Mouse (Mus musculus) liver, adult 2 months (tissue): Measurements from ENCODE around the gene Ncln.

Source experiments
- CTCF ChIP-seq: fragments of 200-500 bp; IDR thresholded peaks from 2 replicates; pipeline ENCODE4 v1.5.1; 2011; ENCODE audit warnings: low read depth, low read length, control low read depth
- POLR2A ChIP-seq: fragments of 200-500 bp; IDR thresholded peaks from 2 replicates; pipeline ENCODE4 v1.6.1; 2011; ENCODE audit warnings: low read length, control low read depth; ENCODE audit not compliant: insufficient read depth; ENCODE audit errors: extremely low read depth

DNA sequence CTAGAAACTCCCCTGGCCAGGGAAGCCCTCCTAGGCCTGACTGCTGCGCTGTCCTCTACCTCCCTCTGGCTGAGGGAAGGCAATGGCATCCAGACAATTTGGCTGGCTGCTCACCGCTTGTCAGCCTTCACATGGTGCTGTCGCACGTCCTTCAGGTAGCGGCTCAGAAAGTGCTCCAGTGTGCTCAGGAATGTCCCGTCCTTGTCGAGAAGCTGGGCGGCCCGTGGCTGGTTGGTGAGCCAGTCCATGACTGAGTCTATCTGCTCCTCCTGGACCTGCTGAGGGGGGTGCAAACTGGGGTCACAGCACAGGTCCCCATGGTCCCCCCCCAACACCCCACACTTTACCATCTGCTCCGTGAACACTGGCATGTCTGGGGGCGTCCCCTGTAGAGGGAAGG is 8.1 kb downstream of the Ncln start:
- TF ChIP-seq POLR2A: no peak
- no peak for TF ChIP-seq CTCF
